Mouse (Mus musculus) stomach, postnatal 0 days (tissue): ENCODE results near the gene Nek8.

ENCODE experiments used
- CTCF ChIP-seq: IDR thresholded peaks from 2 replicates; pipeline ENCODE4 v1.5.1; 2016; ENCODE audit warnings: antibody characterized with exemption, low read depth, mild to moderate bottlenecking, moderate library complexity
- EP300 ChIP-seq: optimal IDR thresholded peaks from 2 replicates; pipeline ENCODE3; 2016; ENCODE audit warnings: antibody characterized with exemption

DNA sequence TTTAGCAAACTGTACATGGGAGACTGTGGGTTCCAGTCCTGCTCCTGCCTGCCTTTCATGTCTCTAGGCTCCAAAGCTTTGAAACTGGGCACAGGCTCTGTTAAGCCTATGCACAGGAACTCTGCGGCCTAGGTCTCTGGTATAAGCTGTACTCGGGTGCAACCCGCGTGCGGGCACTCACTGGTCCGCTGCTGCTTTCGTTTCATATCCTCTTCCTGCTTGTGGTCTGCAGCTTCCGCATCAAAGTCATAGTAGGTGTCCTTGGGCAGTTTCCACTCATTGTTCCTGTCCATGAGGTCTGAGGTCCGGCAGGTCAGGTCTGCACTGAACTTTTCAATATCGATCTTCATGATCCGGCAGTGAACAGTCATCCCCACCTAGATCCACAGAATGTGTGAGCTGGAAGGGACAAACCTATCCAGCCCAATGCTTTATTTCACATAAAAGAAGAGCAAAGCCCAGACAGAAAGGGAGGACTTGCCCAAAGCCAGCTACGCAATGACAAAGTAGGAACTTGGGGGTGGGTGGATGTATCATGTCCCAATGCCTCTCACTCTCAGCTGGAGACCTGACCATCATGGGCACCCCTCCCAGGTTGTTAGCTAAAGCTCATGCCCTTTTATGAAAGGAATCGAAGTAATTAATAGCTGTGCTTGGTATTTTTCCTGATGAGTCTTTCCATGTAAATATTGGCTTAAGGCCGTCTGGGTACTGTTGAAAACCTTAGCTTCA is 36.8 kb upstream of the Nek8 start:
- TF ChIP-seq CTCF (no peak), EP300 (no peak)
